Mouse (Mus musculus): ENCODE measurements at regions not wholly inside any gene's neighbourhood (a gene's known extent, or its start where the extent isn't known, plus 50 kb on each side); places are given as distances from the start of the nearest gene placed in this dataset.

- 22% methylated on average over 23 of the region's 23 CpGs for WGBS
- Histone ChIP-seq H3K4me3 (replicated peaks; ENCODE audit: insufficient read depth, low read depth, low read length) (peak overlapping the region; percentile 45), H3K4me1 (ENCODE audit: control insufficient read depth, insufficient read depth, low read length) (no peaks in the 10 kb centered on the region), H3K27me3 (ENCODE audit: control insufficient read depth, insufficient read depth, low read length) (no peaks in the 10 kb centered on the region), H3K27ac (ENCODE audit: insufficient read depth, low read length) (no peak overlapping the region)
- DNase-seq: peak; percentile 23 to 33
- TF ChIP-seq POLR2A (IDR thresholded peaks at IDR 0.05; ENCODE audit: borderline replicate concordance, insufficient read depth, low read length) (no peak), CTCF (IDR thresholded peaks at IDR 0.05; ENCODE audit: borderline replicate concordance, insufficient read depth, low read depth, low read length) (no peak)
Observed at GRCm38 (mm10) chr9:113514846-113515702, 193.0 kb downstream of the Pdcd6ip start.

- no peak overlapping the region for H3K4me3 ChIP-seq (replicated peaks; ENCODE audit: insufficient read depth, low read depth, low read length)
- no peaks in the 10 kb centered on the region for H3K4me1 ChIP-seq (ENCODE audit: control insufficient read depth, insufficient read depth, low read length)
- TF ChIP-seq CTCF (IDR thresholded peaks at IDR 0.05; ENCODE audit: borderline replicate concordance, insufficient read depth, low read depth, low read length): no peak
- no peak for TF ChIP-seq POLR2A (IDR thresholded peaks at IDR 0.05; ENCODE audit: borderline replicate concordance, insufficient read depth, low read length)
- no peaks in the 10 kb centered on the region for H3K27me3 ChIP-seq (ENCODE audit: control insufficient read depth, insufficient read depth, low read length)
- no peak overlapping the region for H3K27ac ChIP-seq (ENCODE audit: insufficient read depth, low read length)
- DNase-seq: no peak
- 83% methylated on average over 5 of the region's 5 CpGs for WGBS
Observed at GRCm38 (mm10) chr9:113511302-113511701, 196.8 kb downstream of the Pdcd6ip start.

GRCm38 (mm10) chr9:113509368-113509767, 198.7 kb downstream of the Pdcd6ip start:
- Histone ChIP-seq H3K27ac (ENCODE audit: insufficient read depth, low read length) (no peak overlapping the region), H3K27me3 (ENCODE audit: control insufficient read depth, insufficient read depth, low read length) (no peaks in the 10 kb centered on the region), H3K4me3 (replicated peaks; ENCODE audit: insufficient read depth, low read depth, low read length) (no peak overlapping the region), H3K4me1 (ENCODE audit: control insufficient read depth, insufficient read depth, low read length) (no peaks in the 10 kb centered on the region)
- 89% methylated on average over 7 of the region's 7 CpGs for WGBS
- no peak for DNase-seq
- TF ChIP-seq CTCF (IDR thresholded peaks at IDR 0.05; ENCODE audit: borderline replicate concordance, insufficient read depth, low read depth, low read length): no peak

GRCm38 (mm10) chr9:113508821-113509220, 199.2 kb downstream of the Pdcd6ip start:
- WGBS: 41% methylated on average over 3 of the region's 3 CpGs
- peak; percentile 41 to 63 for DNase-seq
- Histone ChIP-seq H3K27me3 (ENCODE audit: control insufficient read depth, insufficient read depth, low read length) (no peaks in the 10 kb centered on the region), H3K4me3 (replicated peaks; ENCODE audit: insufficient read depth, low read depth, low read length) (no peak overlapping the region), H3K4me1 (ENCODE audit: control insufficient read depth, insufficient read depth, low read length) (no peaks in the 10 kb centered on the region), H3K27ac (ENCODE audit: insufficient read depth, low read length) (no peak overlapping the region)
- TF ChIP-seq POLR2A (IDR thresholded peaks at IDR 0.05; ENCODE audit: borderline replicate concordance, insufficient read depth, low read length): no peak
- TF ChIP-seq CTCF (IDR thresholded peaks at IDR 0.05; ENCODE audit: borderline replicate concordance, insufficient read depth, low read depth, low read length): no peak

GRCm38 (mm10) chr9:113507561-113508460, 200.2 kb downstream of the Pdcd6ip start:
- no peak for TF ChIP-seq CTCF (IDR thresholded peaks at IDR 0.05; ENCODE audit: borderline replicate concordance, insufficient read depth, low read depth, low read length)
- TF ChIP-seq POLR2A (IDR thresholded peaks at IDR 0.05; ENCODE audit: borderline replicate concordance, insufficient read depth, low read length): no peak
- no peaks in the 10 kb centered on the region for H3K27me3 ChIP-seq (ENCODE audit: control insufficient read depth, insufficient read depth, low read length)
- no peak overlapping the region for H3K4me3 ChIP-seq (replicated peaks; ENCODE audit: insufficient read depth, low read depth, low read length)
- 79% methylated on average over 20 of the region's 20 CpGs for WGBS
- no peak overlapping the region for H3K27ac ChIP-seq (ENCODE audit: insufficient read depth, low read length)
- no peaks in the 10 kb centered on the region for H3K4me1 ChIP-seq (ENCODE audit: control insufficient read depth, insufficient read depth, low read length)
- no peak for DNase-seq

GRCm38 (mm10) chr9:113499246-113499645, 208.8 kb downstream of the Pdcd6ip start:
- TF ChIP-seq POLR2A (IDR thresholded peaks at IDR 0.05; ENCODE audit: borderline replicate concordance, insufficient read depth, low read length) (no peak), CTCF (IDR thresholded peaks at IDR 0.05; ENCODE audit: borderline replicate concordance, insufficient read depth, low read depth, low read length) (no peak)
- Histone ChIP-seq H3K27ac (ENCODE audit: insufficient read depth, low read length) (no peak overlapping the region), H3K27me3 (ENCODE audit: control insufficient read depth, insufficient read depth, low read length) (no peaks in the 10 kb centered on the region), H3K4me1 (ENCODE audit: control insufficient read depth, insufficient read depth, low read length) (no peaks in the 10 kb centered on the region), H3K4me3 (replicated peaks; ENCODE audit: insufficient read depth, low read depth, low read length) (no peak overlapping the region)
- 81% methylated on average over 5 of the region's 5 CpGs for WGBS
- DNase-seq: no peak

DNA sequence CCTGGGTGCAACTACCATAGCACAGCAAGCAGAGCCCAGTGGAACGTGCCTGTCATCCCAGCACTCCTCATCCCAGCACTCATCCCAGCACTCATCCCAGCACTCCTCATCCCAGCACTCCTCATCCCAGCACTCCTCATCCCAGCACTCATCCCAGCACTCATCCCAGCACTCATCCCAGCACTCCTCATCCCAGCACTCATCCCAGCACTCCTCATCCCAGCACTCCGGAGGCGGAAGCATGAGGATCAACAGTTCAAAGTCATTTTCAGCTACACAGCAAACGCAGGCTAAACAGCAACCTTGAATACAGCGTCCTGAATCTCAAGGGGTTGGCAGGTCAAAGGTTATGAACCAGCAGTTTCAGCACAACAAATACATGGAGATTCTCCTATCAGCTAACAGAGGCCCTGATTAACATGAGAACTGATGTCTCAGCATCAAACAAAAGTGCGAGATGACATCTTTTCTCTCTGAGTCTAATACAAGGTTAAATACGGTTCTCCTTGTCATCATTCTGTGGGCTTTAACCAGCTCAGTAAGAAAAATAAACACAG, 211.8 kb downstream of the Pdcd6ip start:
- no peaks in the 10 kb centered on the region for H3K4me1 ChIP-seq (ENCODE audit: control insufficient read depth, insufficient read depth, low read length)
- no peak overlapping the region for H3K27ac ChIP-seq (ENCODE audit: insufficient read depth, low read length)
- no peak overlapping the region for H3K4me3 ChIP-seq (replicated peaks; ENCODE audit: insufficient read depth, low read depth, low read length)
- DNase-seq: no peak
- 54% methylated on average over 7 of the region's 7 CpGs for WGBS
- no peaks in the 10 kb centered on the region for H3K27me3 ChIP-seq (ENCODE audit: control insufficient read depth, insufficient read depth, low read length)
- no peak for TF ChIP-seq CTCF (IDR thresholded peaks at IDR 0.05; ENCODE audit: borderline replicate concordance, insufficient read depth, low read depth, low read length)
- no peak for TF ChIP-seq POLR2A (IDR thresholded peaks at IDR 0.05; ENCODE audit: borderline replicate concordance, insufficient read depth, low read length)
